Mouse (Mus musculus): Measurements from ENCODE around the gene 1700067P10Rik. TPM values are rescaled to one million over a fixed set of nuclear protein-coding genes. Genes with fewer than 3 reads are reported as not detected.

Gene 1700067P10Rik
- polyA plus RNA-seq, 1 experiment from 2014 or later = not detected

- peaks cover 34% of the 10 kb centered on the region for H3K4me1 ChIP-seq (ENCODE audit: control insufficient read depth, insufficient read depth, low read length)
These were observed 5.9 kb downstream of the 1700067P10Rik start for GRCm38 (mm10) chr17:48094820-48095680.

DNA sequence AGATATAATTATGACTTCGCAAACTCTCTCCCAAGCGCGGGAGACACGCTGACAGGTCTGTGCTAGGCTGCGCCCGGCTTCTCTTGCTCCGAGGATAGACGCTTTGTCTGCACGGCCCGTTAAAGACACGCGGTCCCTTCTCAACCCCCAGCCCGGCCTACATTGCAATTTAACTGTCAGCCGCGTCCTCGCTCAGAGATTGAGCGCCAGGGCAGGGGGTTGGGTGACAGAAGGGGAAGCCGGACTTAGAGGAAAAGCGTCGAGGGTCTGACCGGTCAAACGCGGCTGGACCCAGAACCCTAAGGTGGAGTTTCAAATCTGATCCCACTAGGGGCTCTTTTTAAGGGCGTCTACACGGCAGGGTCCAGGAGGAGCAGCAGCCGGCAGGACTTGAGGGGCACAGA, 6.6 kb downstream of the 1700067P10Rik start:
- 6% methylated on average over 26 of the region's 26 CpGs for WGBS
- Histone ChIP-seq H3K9ac (ENCODE audit: low read depth, low read length) (0 out of 2 replicates have a peak overlapping the region, but pooled peaks have one; percentile 4), H3K9me3 (ENCODE audit: control insufficient read depth, low read length) (peaks cover 5% of the 10 kb centered on the region; the same call in 1 of the 2 replicates), H3K4me1 (ENCODE audit: control insufficient read depth, insufficient read depth, low read length) (peaks cover 34% of the 10 kb centered on the region), H3K4me3 (ENCODE audit: low read length) (peak overlapping the region; percentile 11; the same call in 1 of the 2 replicates), H3K36me3 (ENCODE audit: control insufficient read depth, insufficient read depth, low read length) (no peaks in the 10 kb centered on the region), H3K27ac (ENCODE audit: low read length) (no peak overlapping the region), H3K4me2 (ENCODE audit: low read depth, low read length) (no peak overlapping the region), H3K27me3 (replicated peaks; ENCODE audit: control insufficient read depth, insufficient read depth, low read length) (peaks cover 34% of the 10 kb centered on the region)
- ATAC-seq = no peak

More at GRCm38 (mm10) chr17:48094820-48095680, 5.9 kb downstream of the 1700067P10Rik start:
- 25% methylated on average over 20 of the region's 20 CpGs for WGBS
- no peak overlapping the region for H3K4me2 ChIP-seq (ENCODE audit: low read depth, low read length)
- ATAC-seq = no peak
- no peak overlapping the region for H3K9ac ChIP-seq (ENCODE audit: low read depth, low read length)
- H3K27ac ChIP-seq (ENCODE audit: low read length) = no peak overlapping the region
- H3K9me3 ChIP-seq (ENCODE audit: control insufficient read depth, low read length) = peaks cover 5% of the 10 kb centered on the region; the same call in 1 of the 2 replicates
- H3K27me3 ChIP-seq (replicated peaks; ENCODE audit: control insufficient read depth, insufficient read depth, low read length) = peaks cover 34% of the 10 kb centered on the region
- no peak overlapping the region for H3K4me3 ChIP-seq (ENCODE audit: low read length)
- no peaks in the 10 kb centered on the region for H3K36me3 ChIP-seq (ENCODE audit: control insufficient read depth, insufficient read depth, low read length)

DNA sequence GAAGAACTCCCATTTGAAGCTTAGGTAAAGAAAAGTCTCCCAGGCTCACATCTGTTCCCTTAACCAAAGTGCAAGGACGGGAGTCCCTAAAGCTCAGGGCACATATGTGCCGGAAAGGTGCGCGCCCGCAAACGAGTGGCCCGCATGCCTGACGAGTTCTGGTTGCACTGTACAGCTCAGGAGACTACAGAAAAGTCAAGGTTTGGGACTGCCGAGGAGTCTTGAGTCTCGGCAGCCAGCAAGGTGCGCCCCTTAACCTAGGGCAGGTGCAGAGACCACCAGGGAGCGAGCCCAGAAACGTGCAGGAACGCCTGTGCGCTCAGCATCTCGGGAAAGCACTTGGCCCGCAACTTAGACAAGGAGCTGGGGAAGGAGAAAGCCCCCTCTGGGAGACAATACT, 7.2 kb downstream of the 1700067P10Rik start:
- H3K4me1 ChIP-seq (ENCODE audit: control insufficient read depth, insufficient read depth, low read length) = peaks cover 34% of the 10 kb centered on the region
- no peaks in the 10 kb centered on the region for H3K36me3 ChIP-seq (ENCODE audit: control insufficient read depth, insufficient read depth, low read length)
- no peak overlapping the region for H3K4me3 ChIP-seq (ENCODE audit: low read length)
- H3K4me2 ChIP-seq (ENCODE audit: low read depth, low read length) = no peak overlapping the region
- 26% methylated on average over 17 of the region's 17 CpGs for WGBS
- H3K9me3 ChIP-seq (ENCODE audit: control insufficient read depth, low read length) = peaks cover 5% of the 10 kb centered on the region; the same call in 1 of the 2 replicates
- peaks cover 34% of the 10 kb centered on the region for H3K27me3 ChIP-seq (replicated peaks; ENCODE audit: control insufficient read depth, insufficient read depth, low read length)
- H3K27ac ChIP-seq (ENCODE audit: low read length) = no peak overlapping the region
- no peak for ATAC-seq
- H3K9ac ChIP-seq (ENCODE audit: low read depth, low read length) = no peak overlapping the region

DNA sequence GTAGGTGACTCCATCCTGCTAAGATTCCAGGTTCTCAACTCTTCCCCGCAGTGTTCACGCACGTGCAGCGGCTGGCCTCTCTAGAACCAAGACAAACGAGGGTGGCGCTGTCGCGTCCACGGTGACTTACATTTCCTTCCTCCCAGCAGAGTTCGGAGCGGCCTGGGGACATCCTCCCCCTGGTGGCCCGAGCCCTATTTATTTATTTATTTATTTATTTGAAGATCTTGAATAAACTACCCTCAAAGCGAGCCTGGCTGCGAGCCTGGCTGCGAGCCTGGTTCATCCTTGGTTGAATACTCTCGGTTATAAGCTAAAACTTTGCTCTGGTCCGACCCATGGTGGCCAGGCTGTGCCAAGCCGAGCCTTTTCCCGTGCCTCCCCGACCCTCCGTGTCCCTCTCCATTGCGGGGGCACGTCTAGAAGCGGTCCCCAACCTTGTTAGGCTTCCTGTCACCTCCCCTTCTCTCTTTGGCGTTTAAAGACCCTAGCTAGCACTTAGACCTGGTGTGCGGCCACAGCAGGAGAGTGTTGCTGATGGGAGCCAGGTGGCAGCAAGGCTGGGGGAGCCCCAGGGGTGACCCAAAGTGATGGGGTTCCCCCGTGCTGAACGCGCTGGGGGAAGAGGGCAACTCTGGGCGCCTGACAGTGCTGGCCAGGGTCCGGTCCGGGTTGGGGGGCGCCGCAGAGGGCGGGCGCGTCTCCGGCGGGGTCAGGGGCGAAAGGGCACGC, 8.1 kb downstream of the 1700067P10Rik start:
- H3K4me3 ChIP-seq (ENCODE audit: low read length) = peak overlapping the region; percentile 44
- peaks cover 5% of the 10 kb centered on the region; the same call in 1 of the 2 replicates for H3K9me3 ChIP-seq (ENCODE audit: control insufficient read depth, low read length)
- H3K4me1 ChIP-seq (ENCODE audit: control insufficient read depth, insufficient read depth, low read length) = peaks cover 34% of the 10 kb centered on the region
- WGBS = 2% methylated on average over 39 of the region's 41 CpGs
- peak overlapping the region; percentile 61 for H3K9ac ChIP-seq (ENCODE audit: low read depth, low read length)
- peak; percentile 45; the same call in 1 of the 2 replicates for ATAC-seq
- H3K4me2 ChIP-seq (ENCODE audit: low read depth, low read length) = peak overlapping the region; percentile 83
- peaks cover 34% of the 10 kb centered on the region for H3K27me3 ChIP-seq (replicated peaks; ENCODE audit: control insufficient read depth, insufficient read depth, low read length)
- H3K36me3 ChIP-seq (ENCODE audit: control insufficient read depth, insufficient read depth, low read length) = no peaks in the 10 kb centered on the region
- H3K27ac ChIP-seq (ENCODE audit: low read length) = no peak overlapping the region

DNA sequence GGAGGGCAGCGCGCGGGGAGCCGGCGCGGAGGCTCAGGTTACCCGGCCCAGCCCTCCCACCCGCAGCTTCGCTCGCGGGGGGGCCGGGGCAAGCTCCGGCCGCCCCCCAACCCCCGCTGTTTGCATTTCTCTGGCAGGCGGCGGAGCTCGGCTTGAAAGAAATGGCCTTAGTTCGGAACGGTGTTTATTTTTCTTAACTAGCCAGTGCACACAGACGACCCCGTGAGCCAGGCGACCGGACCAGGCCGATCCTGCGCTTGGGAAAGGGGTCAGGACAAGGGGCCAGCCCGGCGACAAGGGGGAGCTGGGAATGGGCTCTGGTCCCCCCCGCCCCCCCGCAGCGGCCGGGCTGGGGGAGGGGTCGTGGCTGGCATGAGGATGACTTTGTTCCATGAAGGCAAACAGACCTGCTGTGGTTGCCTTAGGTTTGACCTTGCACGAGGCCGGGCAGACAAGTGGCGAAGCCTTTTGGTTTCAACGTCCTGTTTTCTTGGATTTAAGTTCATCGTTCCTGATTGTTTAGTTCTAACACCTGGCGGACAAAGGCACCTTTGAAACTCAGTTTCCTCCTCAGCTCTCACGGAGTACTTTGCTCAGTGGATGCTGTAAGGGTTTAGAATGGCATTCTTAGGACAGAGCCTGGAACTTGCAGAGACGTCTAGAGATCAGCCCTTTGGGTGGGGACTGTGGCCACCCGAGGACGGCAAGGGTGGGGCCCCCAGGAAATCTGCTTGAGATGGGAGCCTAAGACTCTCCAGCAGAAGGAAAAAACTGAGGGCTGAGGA, 8.8 kb downstream of the 1700067P10Rik start:
- Histone ChIP-seq H3K36me3 (ENCODE audit: control insufficient read depth, insufficient read depth, low read length) (no peaks in the 10 kb centered on the region), H3K9ac (ENCODE audit: low read depth, low read length) (peak overlapping the region; percentile 61), H3K27ac (ENCODE audit: low read length) (no peak overlapping the region), H3K4me1 (ENCODE audit: control insufficient read depth, insufficient read depth, low read length) (peaks cover 34% of the 10 kb centered on the region), H3K9me3 (ENCODE audit: control insufficient read depth, low read length) (peaks cover 5% of the 10 kb centered on the region; the same call in 1 of the 2 replicates), H3K4me2 (ENCODE audit: low read depth, low read length) (peak overlapping the region; percentile 83), H3K4me3 (ENCODE audit: low read length) (peak overlapping the region; percentile 44), H3K27me3 (replicated peaks; ENCODE audit: control insufficient read depth, insufficient read depth, low read length) (peaks cover 34% of the 10 kb centered on the region)
- peak; percentile 13; the same call in 1 of the 2 replicates for ATAC-seq
- WGBS = under 1% methylated on average over 42 of the region's 43 CpGs

DNA sequence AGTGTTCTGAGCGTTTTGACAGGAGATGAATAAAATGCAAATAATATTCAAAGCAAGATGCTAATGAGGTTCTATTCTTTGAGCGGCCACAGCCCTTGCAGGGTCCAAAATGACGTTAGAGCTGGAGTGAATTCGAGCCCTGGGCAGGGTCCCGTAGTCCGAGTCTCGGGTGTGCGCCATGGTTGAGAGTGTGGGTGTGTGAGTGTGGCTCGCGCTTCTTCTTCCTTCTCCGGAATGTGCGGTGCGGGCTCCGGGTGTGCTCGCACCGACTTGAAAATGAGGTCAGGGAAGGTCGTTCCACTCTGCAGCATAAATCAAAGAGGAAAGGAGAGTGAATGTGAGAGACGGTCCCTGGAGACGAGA, 9.4 kb downstream of the 1700067P10Rik start:
- H3K9ac ChIP-seq (ENCODE audit: low read depth, low read length) = no peak overlapping the region
- peaks cover 34% of the 10 kb centered on the region for H3K27me3 ChIP-seq (replicated peaks; ENCODE audit: control insufficient read depth, insufficient read depth, low read length)
- ATAC-seq = no peak
- WGBS = 2% methylated on average over 19 of the region's 19 CpGs
- peak overlapping the region; percentile 83 for H3K4me2 ChIP-seq (ENCODE audit: low read depth, low read length)
- H3K36me3 ChIP-seq (ENCODE audit: control insufficient read depth, insufficient read depth, low read length) = no peaks in the 10 kb centered on the region
- H3K4me1 ChIP-seq (ENCODE audit: control insufficient read depth, insufficient read depth, low read length) = peaks cover 34% of the 10 kb centered on the region
- peak overlapping the region; percentile 44 for H3K4me3 ChIP-seq (ENCODE audit: low read length)
- no peak overlapping the region for H3K27ac ChIP-seq (ENCODE audit: low read length)
- peaks cover 4% of the 10 kb centered on the region; the same call in 1 of the 2 replicates for H3K9me3 ChIP-seq (ENCODE audit: control insufficient read depth, low read length)

GRCm38 (mm10) chr17:48099312-48099711, 10.2 kb downstream of the 1700067P10Rik start:
- H3K4me1 ChIP-seq (ENCODE audit: control insufficient read depth, insufficient read depth, low read length) = peaks cover 34% of the 10 kb centered on the region
- H3K9me3 ChIP-seq (ENCODE audit: control insufficient read depth, low read length) = no peaks in the 10 kb centered on the region
- no peak overlapping the region for H3K9ac ChIP-seq (ENCODE audit: low read depth, low read length)
- H3K4me3 ChIP-seq (ENCODE audit: low read length) = no peak overlapping the region
- 42% methylated on average over 11 of the region's 11 CpGs for WGBS
- no peak overlapping the region for H3K4me2 ChIP-seq (ENCODE audit: low read depth, low read length)
- no peaks in the 10 kb centered on the region for H3K36me3 ChIP-seq (ENCODE audit: control insufficient read depth, insufficient read depth, low read length)
- no peak overlapping the region for H3K27ac ChIP-seq (ENCODE audit: low read length)
- H3K27me3 ChIP-seq (replicated peaks; ENCODE audit: control insufficient read depth, insufficient read depth, low read length) = peaks cover 34% of the 10 kb centered on the region
- ATAC-seq = no peak

DNA sequence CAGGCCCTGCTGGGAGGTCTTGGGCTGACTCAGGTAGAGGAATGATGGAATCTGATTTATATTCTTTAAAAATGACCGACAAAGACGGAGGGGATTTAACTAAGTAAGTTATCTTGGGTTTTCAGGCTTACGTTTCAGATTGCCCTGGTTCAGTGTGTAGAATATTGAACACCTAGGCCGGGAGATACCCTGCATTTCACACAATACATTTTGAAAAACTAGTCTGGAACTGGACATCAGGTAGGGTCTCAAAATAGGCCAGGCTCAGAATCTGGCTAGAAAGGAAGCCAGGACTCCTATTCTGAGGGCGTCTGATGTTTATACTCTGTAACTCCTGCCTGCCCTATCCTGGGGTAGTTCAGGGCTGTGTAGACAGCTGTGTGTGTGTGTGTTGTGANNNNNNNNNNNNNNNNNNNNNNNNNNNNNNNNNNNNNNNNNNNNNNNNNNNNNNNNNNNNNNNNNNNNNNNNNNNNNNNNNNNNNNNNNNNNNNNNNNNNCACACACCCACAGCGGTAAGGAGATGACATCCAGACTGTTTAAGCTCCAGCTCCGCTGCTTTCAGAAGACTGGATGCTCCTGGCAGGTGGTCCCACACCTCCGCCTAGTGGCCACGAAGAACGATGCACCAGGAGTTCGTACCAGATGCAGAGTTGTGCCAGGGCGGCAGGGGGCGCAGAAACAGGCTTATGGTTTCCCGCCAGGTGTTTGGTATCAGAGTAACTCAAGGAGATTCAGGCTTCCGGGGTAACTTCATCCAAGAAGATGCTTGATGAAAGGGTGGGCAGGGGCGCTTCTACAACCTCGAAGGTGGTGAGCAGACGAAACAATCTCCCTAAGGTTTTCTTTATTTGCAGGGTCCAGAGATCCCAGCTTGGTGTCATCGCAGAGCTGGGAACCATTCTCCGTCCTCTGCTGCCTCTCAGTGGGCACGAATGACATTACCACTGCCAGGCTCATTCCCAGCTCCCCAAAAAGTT, 11.6 kb downstream of the 1700067P10Rik start:
- Histone ChIP-seq H3K27me3 (replicated peaks; ENCODE audit: control insufficient read depth, insufficient read depth, low read length) (peaks cover 24% of the 10 kb centered on the region), H3K4me1 (ENCODE audit: control insufficient read depth, insufficient read depth, low read length) (peaks cover 32% of the 10 kb centered on the region), H3K9ac (ENCODE audit: low read depth, low read length) (no peak overlapping the region), H3K36me3 (ENCODE audit: control insufficient read depth, insufficient read depth, low read length) (no peaks in the 10 kb centered on the region), H3K9me3 (ENCODE audit: control insufficient read depth, low read length) (no peaks in the 10 kb centered on the region), H3K27ac (ENCODE audit: low read length) (no peak overlapping the region), H3K4me2 (ENCODE audit: low read depth, low read length) (peak overlapping the region; percentile 52), H3K4me3 (ENCODE audit: low read length) (peak overlapping the region; percentile 37)
- ATAC-seq = peak; percentile 72
- 12% methylated on average over 21 of the region's 21 CpGs for WGBS

All from intestine, embryonic 16.5 days (tissue).